Mouse (Mus musculus) midbrain, embryonic 13.5 days (tissue): ENCODE data around the gene Pepd. TPM values are rescaled to one million over a fixed set of nuclear protein-coding genes. Genes with fewer than 3 reads are reported as not detected.
A peak's percentile ranks its signal among the peaks of the same experiment; 100 is the strongest.

Experiments
- ATAC-seq: fragments of 200-750 bp; cut with Nextera tagmentation; 2 replicates; pipeline ENCODE4 v1.8.0; 2017; ENCODE audit warnings: mild to moderate bottlenecking, moderate TSS enrichment, moderate library complexity
- H3K27ac ChIP-seq: fragments of 300-500 bp; sonication (generic); 2 replicates; pipeline ENCODE4 v1.5.1; 2015; ENCODE audit warnings: inconsistent platforms, mild to moderate bottlenecking, moderate library complexity
- H3K27me3 ChIP-seq: fragments of 300-500 bp; sonication (generic); 2 replicates; pipeline ENCODE4 v1.6.1; 2015; ENCODE audit warnings: mild to moderate bottlenecking, inconsistent platforms
- H3K36me3 ChIP-seq: fragments of 300-500 bp; sonication (generic); 2 replicates; pipeline ENCODE4 v1.6.1; 2015; ENCODE audit warnings: mild to moderate bottlenecking, inconsistent platforms
- H3K4me1 ChIP-seq: fragments of 300-500 bp; sonication (generic); replicated peaks from 2 replicates; pipeline ENCODE4 v1.6.1; 2015; ENCODE audit warnings: inconsistent platforms
- H3K4me2 ChIP-seq: fragments of 300-500 bp; sonication (generic); replicated peaks from 2 replicates; pipeline ENCODE4 v1.6.1; 2015; ENCODE audit warnings: moderate library complexity, mild to moderate bottlenecking, inconsistent platforms
- H3K4me3 ChIP-seq: fragments of 300-500 bp; sonication (generic); replicated peaks from 2 replicates; pipeline ENCODE4 v1.5.1; 2015; ENCODE audit warnings: mild to moderate bottlenecking, inconsistent platforms
- H3K9ac ChIP-seq: fragments of 300-500 bp; sonication (generic); replicated peaks from 2 replicates; pipeline ENCODE4 v1.6.1; 2015; ENCODE audit warnings: mild to moderate bottlenecking, inconsistent platforms
- H3K9me3 ChIP-seq: fragments of 300-500 bp; sonication (generic); 2 replicates; pipeline ENCODE4 v1.6.1; 2016; ENCODE audit warnings: mild to moderate bottlenecking, inconsistent platforms
- WGBS: fragments of 180-500 bp; shearing (Covaris S2); methylation state at CpG from one replicate; pipeline ENCODE4 v1.1.7; 2015; 5-methylcytosine and 5-hydroxymethylcytosine counted together
- polyA plus RNA-seq: library from polyadenylated mRNA; unstranded; fragments of >200 nt; fragmentation: Nextera tagmentation; extraction: Ambion mirVana; gene quantifications from 2 replicates; pipeline ENCODE4 v1.2.1, GENCODE M21; 2015

Pepd gene
- polyA plus RNA-seq, 1 experiment from 2014 or later: 56.0 TPM

DNA sequence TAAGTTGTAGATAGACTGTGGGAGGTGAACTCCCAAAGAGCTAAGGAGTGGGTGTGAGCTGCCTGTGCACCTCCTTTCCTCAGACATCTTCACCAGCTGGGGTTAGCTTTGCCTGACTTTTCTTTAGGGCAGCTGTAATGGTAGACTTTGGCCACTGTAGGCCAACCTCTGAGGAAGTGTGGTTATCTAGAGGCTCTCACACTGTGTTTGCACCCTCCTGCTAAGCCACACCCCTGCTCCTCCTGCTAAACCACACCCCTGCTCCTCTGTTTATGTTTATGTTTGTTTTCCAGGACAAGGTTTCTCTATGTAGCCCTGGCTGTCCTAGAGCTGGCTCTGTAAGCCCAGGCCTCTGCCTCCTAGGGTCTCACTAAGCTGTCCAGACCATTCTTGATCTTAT is 73.5 kb downstream of the Pepd start:
- H3K27me3 ChIP-seq: no peaks in the 10 kb centered on the region
- H3K4me2 ChIP-seq: no peak overlapping the region
- H3K9ac ChIP-seq: no peak overlapping the region
- peaks cover 4% of the 10 kb centered on the region; the same call in 1 of the 2 replicates for H3K36me3 ChIP-seq
- no peak overlapping the region for H3K4me3 ChIP-seq
- ATAC-seq: no peak
- peaks cover 34% of the 10 kb centered on the region for H3K4me1 ChIP-seq
- no peaks in the 10 kb centered on the region for H3K9me3 ChIP-seq
- no peak overlapping the region for H3K27ac ChIP-seq

DNA sequence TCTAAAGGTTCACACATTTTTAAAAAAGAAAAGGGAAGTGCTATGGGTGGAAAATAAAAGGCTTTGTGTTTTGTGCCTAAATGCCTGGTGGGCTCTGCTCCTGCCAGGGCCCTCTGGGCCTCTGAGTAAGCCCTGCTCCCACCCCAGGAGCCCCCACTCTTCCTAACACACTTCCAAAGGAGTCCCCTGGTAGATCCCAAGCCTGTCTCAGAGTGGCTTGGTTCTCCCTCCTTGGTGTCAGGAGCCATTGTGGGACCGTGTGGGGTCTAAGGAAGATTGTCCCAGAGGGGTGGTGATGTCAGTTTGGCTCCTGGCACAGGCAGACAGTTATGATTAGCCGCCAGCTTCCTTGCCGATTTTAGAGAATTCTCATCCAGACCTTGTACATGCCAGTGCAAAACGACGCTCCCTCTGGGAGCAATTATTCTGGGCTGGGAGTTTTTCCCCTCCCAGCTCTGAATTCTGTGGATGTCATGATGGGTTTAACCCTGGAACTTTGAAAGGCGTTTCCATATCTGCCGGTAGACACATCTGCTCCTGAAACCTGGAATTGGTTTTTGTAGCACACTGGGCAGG is 74.5 kb downstream of the Pepd start:
- peaks cover 4% of the 10 kb centered on the region; the same call in 1 of the 2 replicates for H3K36me3 ChIP-seq
- peak overlapping the region; percentile 66 for H3K27ac ChIP-seq
- ATAC-seq: peak; percentile 47
- H3K4me3 ChIP-seq: no peak overlapping the region
- no peaks in the 10 kb centered on the region for H3K9me3 ChIP-seq
- no peak overlapping the region for H3K4me2 ChIP-seq
- peaks cover 34% of the 10 kb centered on the region for H3K4me1 ChIP-seq
- no peak overlapping the region for H3K9ac ChIP-seq
- WGBS: 51% methylated on average over 7 of the region's 7 CpGs
- no peaks in the 10 kb centered on the region for H3K27me3 ChIP-seq

DNA sequence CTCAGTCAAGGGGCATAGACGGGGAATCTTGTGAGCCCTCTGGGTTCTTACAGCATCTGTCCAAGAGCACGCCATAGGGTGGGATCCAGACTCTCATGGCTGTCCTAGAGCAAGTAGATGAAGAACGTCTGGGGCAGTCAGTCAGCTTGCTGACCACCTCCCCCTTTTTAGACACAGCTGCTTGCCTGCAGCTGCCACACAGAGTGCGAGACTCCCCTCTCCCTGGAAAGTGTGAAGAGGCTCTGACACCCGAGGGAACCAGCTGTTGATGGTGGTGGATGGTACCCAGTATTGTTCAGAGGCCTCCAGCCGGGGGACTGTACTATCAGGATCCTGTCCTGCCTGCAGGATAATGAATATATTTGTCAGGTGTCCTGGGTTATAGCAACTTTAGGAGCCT is 75.1 kb downstream of the Pepd start:
- Histone ChIP-seq H3K9me3 (no peaks in the 10 kb centered on the region), H3K27ac (peak overlapping the region; percentile 66), H3K36me3 (no peaks in the 10 kb centered on the region), H3K27me3 (no peaks in the 10 kb centered on the region), H3K4me3 (no peak overlapping the region), H3K4me1 (peaks cover 34% of the 10 kb centered on the region), H3K4me2 (no peak overlapping the region), H3K9ac (no peak overlapping the region)
- 0 out of 2 replicates have a peak, but pooled peaks have one; percentile 4 for ATAC-seq
- WGBS: 61% methylated on average over 6 of the region's 6 CpGs

DNA sequence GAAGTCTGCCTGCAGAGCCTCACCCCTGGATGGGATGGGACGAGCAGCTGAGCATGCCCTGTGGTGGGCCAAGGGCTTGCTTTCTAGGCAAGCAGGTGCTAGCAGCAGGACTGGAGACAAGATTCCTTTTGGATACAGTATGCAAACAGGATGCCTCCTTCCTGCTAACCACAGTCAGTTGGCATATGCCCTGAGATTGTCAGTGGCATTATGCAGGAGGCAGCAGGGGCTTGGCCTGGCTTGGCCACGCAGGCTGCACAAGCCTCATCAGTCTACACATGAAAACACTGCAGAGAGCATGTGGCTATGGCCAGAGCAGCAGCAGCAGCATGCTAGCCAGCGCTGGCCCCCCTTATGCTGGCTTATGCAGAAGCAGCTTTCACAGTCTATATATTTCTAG is 76.3 kb downstream of the Pepd start:
- Histone ChIP-seq H3K27ac (peak overlapping the region; percentile 67), H3K4me1 (peaks cover 34% of the 10 kb centered on the region), H3K9ac (0 out of 2 replicates have a peak overlapping the region, but pooled peaks have one; percentile 19), H3K27me3 (no peaks in the 10 kb centered on the region), H3K9me3 (no peaks in the 10 kb centered on the region), H3K36me3 (no peaks in the 10 kb centered on the region), H3K4me2 (no peak overlapping the region), H3K4me3 (no peak overlapping the region)
- 72% methylated on average over 3 of the region's 3 CpGs for WGBS
- ATAC-seq: 0 out of 2 replicates have a peak, but pooled peaks have one; percentile 22

DNA sequence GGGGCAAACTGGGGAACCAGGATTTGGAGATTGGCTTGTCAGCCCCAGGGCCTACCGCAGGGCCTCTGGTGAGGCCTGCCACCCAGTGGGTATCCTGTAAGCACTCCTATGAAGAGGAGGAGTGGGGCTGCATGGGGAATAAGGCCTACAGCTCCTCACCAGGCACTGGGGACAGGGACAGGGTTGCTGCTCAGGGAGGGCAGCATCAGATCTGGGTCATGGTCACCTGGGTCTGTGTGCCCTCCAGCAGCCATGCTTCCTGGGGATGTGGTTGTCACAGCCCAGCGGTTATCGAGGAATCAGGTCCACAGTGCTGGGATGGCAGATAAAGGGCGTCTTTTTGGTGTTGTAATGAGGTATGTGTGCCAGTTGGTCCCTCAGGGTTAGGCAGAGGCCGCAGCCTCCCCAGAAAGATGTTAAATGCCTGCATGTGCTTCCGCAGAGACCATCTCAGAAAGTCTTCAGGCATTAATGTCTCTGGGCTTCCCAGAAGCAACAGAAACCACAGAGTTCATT is 79.6 kb downstream of the Pepd start:
- WGBS: 92% methylated on average over 6 of the region's 6 CpGs
- Histone ChIP-seq H3K4me1 (peaks cover 33% of the 10 kb centered on the region), H3K27me3 (no peaks in the 10 kb centered on the region), H3K27ac (no peak overlapping the region), H3K4me3 (no peak overlapping the region), H3K9ac (no peak overlapping the region; the same call in 1 of the 2 replicates), H3K36me3 (no peaks in the 10 kb centered on the region), H3K9me3 (no peaks in the 10 kb centered on the region), H3K4me2 (no peak overlapping the region)
- ATAC-seq: no peak

DNA sequence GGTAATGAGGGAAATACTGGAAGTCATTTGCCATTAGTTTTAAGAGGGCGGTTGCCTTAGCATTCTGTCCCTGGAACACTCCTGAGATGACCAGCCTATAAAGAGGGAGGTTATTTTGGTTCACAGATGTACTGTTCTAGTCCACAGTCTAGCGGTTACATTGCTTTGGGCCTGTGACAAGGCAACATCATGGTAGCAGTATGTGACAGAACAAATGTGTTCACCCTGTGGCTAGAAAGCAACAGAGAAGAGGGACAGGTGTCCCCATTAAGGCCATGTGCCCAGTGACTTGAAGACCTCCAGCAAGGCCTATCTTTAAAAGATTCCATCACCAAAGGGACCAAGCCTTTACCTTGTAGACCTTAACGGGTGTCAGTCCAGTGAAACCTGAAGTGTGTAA is 80.6 kb downstream of the Pepd start:
- Histone ChIP-seq H3K36me3 (no peaks in the 10 kb centered on the region), H3K4me1 (peaks cover 24% of the 10 kb centered on the region), H3K9ac (no peak overlapping the region), H3K27me3 (no peaks in the 10 kb centered on the region), H3K9me3 (no peaks in the 10 kb centered on the region), H3K27ac (no peak overlapping the region), H3K4me2 (no peak overlapping the region), H3K4me3 (no peak overlapping the region)
- WGBS: 82% methylated on average over 3 of the region's 3 CpGs
- no peak for ATAC-seq

DNA sequence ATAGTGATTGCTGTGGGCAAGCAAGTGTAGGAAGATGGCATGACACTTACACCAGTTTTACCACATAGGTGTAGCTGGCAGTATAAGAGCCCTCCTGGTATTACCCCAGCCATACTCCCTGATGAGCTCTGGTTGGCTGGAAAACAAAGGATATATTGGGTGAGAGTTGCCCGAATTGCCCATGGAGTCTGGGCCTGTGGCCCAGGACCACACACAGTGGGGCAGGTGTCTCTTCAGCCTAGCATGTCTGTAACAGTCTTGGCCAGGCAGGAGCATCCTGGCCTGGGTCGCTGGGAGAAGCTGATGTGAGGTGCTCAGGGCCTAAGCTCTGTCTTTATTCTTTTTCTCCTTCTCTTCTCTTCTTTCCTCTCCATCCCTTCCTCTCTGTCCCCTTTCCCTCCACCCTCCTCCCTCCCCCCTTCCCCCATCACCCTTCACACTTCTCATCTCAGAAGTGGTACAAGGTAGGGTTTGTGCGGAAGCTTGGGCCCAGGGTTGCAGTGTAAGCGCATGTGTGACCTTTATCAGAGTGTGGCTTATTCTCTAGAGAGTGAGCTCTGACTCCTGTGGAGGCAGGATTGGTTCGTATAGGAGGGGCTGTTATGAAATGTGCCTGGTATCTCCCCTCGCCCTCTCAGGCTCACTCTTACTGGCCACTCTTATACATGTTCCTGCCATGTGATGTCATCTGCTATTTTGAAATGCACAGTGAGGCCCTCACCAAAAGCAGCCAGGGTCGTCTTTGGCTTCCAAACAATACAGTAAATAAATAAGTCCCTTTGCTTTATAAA is 83.9 kb downstream of the Pepd start:
- Histone ChIP-seq H3K4me2 (no peak overlapping the region), H3K9me3 (no peaks in the 10 kb centered on the region), H3K36me3 (no peaks in the 10 kb centered on the region), H3K9ac (no peak overlapping the region), H3K27me3 (no peaks in the 10 kb centered on the region), H3K4me3 (no peak overlapping the region), H3K4me1 (peaks cover 15% of the 10 kb centered on the region; the same call in 1 of the 2 replicates), H3K27ac (no peak overlapping the region)
- WGBS: 81% methylated on average over 7 of the region's 7 CpGs
- 0 out of 2 replicates have a peak, but pooled peaks have one; percentile 6 for ATAC-seq

DNA sequence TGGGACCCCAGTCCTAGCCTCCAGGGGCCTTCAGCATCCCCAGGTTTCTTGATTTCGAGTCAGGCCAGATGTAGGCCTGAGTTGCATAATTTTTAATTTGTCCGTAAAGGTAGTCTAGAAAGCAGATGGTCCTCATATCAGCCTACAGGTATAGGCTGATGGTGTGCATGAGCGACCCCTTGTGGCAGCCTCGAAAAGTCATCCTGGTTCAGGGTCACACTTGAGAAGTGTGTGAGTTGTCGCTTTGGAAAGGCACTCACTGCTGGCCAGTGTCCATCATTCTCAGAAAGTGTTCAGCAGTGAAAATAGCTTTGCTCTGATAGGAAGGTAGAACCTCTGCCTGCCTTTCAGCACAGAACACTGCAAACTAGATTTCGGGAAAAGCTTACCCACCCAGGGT is 88.7 kb downstream of the Pepd start:
- Histone ChIP-seq H3K36me3 (no peaks in the 10 kb centered on the region), H3K9ac (no peak overlapping the region), H3K27ac (no peak overlapping the region), H3K9me3 (no peaks in the 10 kb centered on the region), H3K4me2 (no peak overlapping the region), H3K4me1 (peaks cover 30% of the 10 kb centered on the region), H3K4me3 (no peak overlapping the region), H3K27me3 (no peaks in the 10 kb centered on the region)
- ATAC-seq: no peak
- 42% methylated on average over 6 of the region's 6 CpGs for WGBS

DNA sequence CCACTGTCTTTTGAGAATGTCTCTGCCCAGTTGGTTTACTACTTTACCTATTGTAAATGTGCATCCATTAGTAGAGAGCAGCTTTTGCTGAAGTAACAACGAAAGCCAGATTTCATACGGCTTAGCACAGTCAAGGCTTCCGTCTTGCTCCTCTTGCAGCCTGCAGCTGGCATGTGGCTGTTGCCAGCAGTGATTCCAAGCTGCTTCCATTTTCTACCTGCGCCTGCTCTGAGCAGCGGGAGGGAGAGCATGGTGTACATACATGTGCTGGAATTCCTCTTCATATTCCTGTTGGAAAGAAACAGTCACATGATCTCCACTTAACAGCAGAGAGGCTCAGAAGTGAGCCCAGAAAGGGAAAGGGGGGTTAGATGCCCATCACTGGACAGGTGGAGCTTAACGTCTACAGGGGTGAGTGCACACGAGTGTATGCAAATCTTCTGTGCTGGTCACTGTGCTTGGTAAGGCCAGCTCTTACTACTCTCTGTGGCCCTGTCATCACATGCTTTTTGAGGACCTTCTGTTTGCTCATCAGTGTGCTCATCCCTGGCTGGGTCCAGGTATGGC is 91.1 kb downstream of the Pepd start:
- no peak for ATAC-seq
- WGBS: 62% methylated on average over 7 of the region's 7 CpGs

DNA sequence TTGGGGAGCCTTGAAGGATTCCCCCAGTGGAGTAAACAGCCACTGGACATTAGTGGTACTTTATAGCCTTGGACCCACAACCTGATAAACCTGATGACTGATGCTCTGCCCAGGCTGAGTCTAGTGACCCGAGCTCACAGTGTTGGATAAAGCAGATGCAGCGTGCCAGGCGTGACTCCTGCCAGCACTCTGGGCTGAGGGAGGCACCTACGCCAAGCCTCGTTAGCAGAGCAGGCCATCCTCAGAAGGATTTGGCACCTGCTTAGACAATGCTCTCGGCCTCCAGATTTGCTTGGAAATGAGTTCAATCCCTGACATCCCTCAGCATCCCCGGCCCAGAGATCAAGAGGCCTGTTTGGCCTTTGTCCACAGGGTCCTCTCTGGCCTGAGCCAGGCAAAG is 94.5 kb downstream of the Pepd start:
- no peak for ATAC-seq
- 0 out of 2 replicates have a peak, but pooled peaks cover 4% of the 10 kb centered on the region for H3K36me3 ChIP-seq
- no peak overlapping the region for H3K4me3 ChIP-seq
- no peak overlapping the region for H3K27ac ChIP-seq
- WGBS: 88% methylated on average over 7 of the region's 7 CpGs
- H3K9ac ChIP-seq: no peak overlapping the region
- H3K27me3 ChIP-seq: no peaks in the 10 kb centered on the region
- H3K9me3 ChIP-seq: no peaks in the 10 kb centered on the region
- H3K4me2 ChIP-seq: no peak overlapping the region
- H3K4me1 ChIP-seq: peaks cover 20% of the 10 kb centered on the region

More for the DNA sequence above, 91.1 kb downstream of the Pepd start:
- Histone ChIP-seq H3K4me2 (no peak overlapping the region), H3K27ac (no peak overlapping the region), H3K9ac (no peak overlapping the region), H3K4me3 (no peak overlapping the region), H3K4me1 (peaks cover 25% of the 10 kb centered on the region), H3K9me3 (no peaks in the 10 kb centered on the region), H3K27me3 (no peaks in the 10 kb centered on the region), H3K36me3 (0 out of 2 replicates have a peak, but pooled peaks cover 4% of the 10 kb centered on the region)

DNA sequence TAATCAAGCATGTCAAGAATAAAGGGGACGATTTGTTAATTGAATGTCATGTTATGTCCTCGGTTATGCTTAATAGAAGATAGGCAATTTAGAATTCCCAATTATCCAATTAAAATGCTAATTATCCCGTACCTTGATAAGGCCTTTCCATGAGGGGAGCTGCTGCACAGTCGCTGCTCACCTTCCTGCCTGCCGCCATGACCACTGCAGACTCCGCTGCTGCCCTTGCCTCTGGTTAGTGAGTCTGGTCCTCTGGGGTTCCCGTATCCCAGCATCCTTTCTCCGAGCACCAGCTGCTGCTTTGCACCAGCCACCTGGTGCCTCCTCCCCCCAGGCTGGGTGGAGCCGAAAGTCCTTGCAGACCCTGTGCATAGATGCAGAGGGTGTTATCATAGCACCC is 101.0 kb downstream of the Pepd start:
- Histone ChIP-seq H3K36me3 (no peaks in the 10 kb centered on the region), H3K9me3 (no peaks in the 10 kb centered on the region), H3K9ac (no peak overlapping the region), H3K4me2 (no peak overlapping the region), H3K4me3 (no peak overlapping the region), H3K4me1 (peaks cover 15% of the 10 kb centered on the region), H3K27ac (0 out of 2 replicates have a peak overlapping the region, but pooled peaks have one; percentile 21), H3K27me3 (no peaks in the 10 kb centered on the region)
- 45% methylated on average over 9 of the region's 9 CpGs for WGBS
- peak; percentile 75 for ATAC-seq

DNA sequence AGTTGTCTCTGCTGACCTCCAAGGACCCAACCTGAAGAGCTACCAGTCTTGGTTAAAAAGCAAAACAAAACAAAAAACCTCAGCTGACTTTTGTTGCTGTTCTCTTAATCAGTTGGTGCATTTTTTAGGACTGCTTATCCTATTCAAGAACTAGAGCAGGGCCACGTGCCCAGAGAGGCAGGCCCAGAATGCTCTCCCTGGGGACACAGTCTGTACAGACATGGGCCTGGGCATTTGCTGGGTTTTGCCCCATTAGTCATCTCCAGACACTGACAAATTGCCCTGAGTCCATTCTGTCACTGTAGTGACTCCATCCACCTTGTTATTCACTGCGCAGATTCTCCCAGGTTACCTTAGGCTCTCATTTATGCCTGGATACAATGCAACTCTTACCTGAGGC is 103.1 kb downstream of the Pepd start:
- H3K4me2 ChIP-seq: no peak overlapping the region
- no peak overlapping the region for H3K9ac ChIP-seq
- peaks cover 15% of the 10 kb centered on the region for H3K4me1 ChIP-seq
- no peaks in the 10 kb centered on the region for H3K36me3 ChIP-seq
- H3K4me3 ChIP-seq: no peak overlapping the region
- H3K9me3 ChIP-seq: no peaks in the 10 kb centered on the region
- H3K27me3 ChIP-seq: no peaks in the 10 kb centered on the region
- no peak for ATAC-seq
- no peak overlapping the region for H3K27ac ChIP-seq
- WGBS: 71% methylated on average over 2 of the region's 2 CpGs
